Mouse (Mus musculus) mouse trophoblast stem cell (cell line): Measurements from ENCODE around the gene Gm17087.

ENCODE experiments used
- in situ Hi-C, 2 experiments: fragments of 300-500 bp; cut with MseI, MboI; formaldehyde crosslinking; loops; 2 replicates in 1 of 2; 3 replicates in 1 of 2; pipeline ENCODE4 v1.15.1; 2025

Gene Gm17087

GRCm38 (mm10) chr17:8546366-8546765, 20.4 kb downstream of the Gm17087 start:
- in situ Hi-C loops, result no loop called here

GRCm38 (mm10) chr17:8541974-8542538, 24.7 kb downstream of the Gm17087 start:
- in situ Hi-C loops, result no loop called here

- in situ Hi-C loops, result loop anchor here in 1 of 2 experiments (5.0 to 10.0 kb wide), 2 partner anchors 54 to 73 kb away; no protein-coding TSS in a partner anchor
Measured at GRCm38 (mm10) chr17:8538102-8538501, 28.6 kb downstream of the Gm17087 start.

GRCm38 (mm10) chr17:8536522-8536921, 30.2 kb downstream of the Gm17087 start:
- in situ Hi-C loops, result loop anchor here in 1 of 2 experiments (5.0 to 10.0 kb wide), 2 partner anchors 56 to 72 kb away; no protein-coding TSS in a partner anchor

- in situ Hi-C loops, result loop anchor here (5.0 to 10.0 kb wide), 2 partner anchors 63 to 69 kb away; no protein-coding TSS in a partner anchor
Measured at GRCm38 (mm10) chr17:8533828-8534227, 32.9 kb downstream of the Gm17087 start.

- in situ Hi-C loops, result loop anchor here (5.0 to 10.0 kb wide), 2 partner anchors 65 to 68 kb away; no protein-coding TSS in a partner anchor
Measured at GRCm38 (mm10) chr17:8532609-8533008, 34.1 kb downstream of the Gm17087 start.

- in situ Hi-C loops, result no loop called here
Measured at GRCm38 (mm10) chr17:8528641-8529040, 38.1 kb downstream of the Gm17087 start.

- in situ Hi-C loops, result no loop called here
Measured at GRCm38 (mm10) chr17:8526815-8527261, 39.9 kb downstream of the Gm17087 start.

- in situ Hi-C loops, result no loop called here
Measured at GRCm38 (mm10) chr17:8525971-8526740, 40.6 kb downstream of the Gm17087 start.

- in situ Hi-C loops, result no loop called here
Measured at GRCm38 (mm10) chr17:8525225-8525721, 41.5 kb downstream of the Gm17087 start, which contains the start of gene Pde10a. Gene Pde10a, plus strand, starts transcription at chr17:8525372.

GRCm38 (mm10) chr17:8524387-8525165, 42.2 kb downstream of the Gm17087 start:
- in situ Hi-C loops, result no loop called here

GRCm38 (mm10) chr17:8523986-8524385, 42.8 kb downstream of the Gm17087 start:
- in situ Hi-C loops, result no loop called here

- in situ Hi-C loops, result no loop called here
Measured at GRCm38 (mm10) chr17:8516006-8516405, 50.7 kb downstream of the Gm17087 start.
